Mouse (Mus musculus): ENCODE results near the gene Gle1.

Gene Gle1

DNA sequence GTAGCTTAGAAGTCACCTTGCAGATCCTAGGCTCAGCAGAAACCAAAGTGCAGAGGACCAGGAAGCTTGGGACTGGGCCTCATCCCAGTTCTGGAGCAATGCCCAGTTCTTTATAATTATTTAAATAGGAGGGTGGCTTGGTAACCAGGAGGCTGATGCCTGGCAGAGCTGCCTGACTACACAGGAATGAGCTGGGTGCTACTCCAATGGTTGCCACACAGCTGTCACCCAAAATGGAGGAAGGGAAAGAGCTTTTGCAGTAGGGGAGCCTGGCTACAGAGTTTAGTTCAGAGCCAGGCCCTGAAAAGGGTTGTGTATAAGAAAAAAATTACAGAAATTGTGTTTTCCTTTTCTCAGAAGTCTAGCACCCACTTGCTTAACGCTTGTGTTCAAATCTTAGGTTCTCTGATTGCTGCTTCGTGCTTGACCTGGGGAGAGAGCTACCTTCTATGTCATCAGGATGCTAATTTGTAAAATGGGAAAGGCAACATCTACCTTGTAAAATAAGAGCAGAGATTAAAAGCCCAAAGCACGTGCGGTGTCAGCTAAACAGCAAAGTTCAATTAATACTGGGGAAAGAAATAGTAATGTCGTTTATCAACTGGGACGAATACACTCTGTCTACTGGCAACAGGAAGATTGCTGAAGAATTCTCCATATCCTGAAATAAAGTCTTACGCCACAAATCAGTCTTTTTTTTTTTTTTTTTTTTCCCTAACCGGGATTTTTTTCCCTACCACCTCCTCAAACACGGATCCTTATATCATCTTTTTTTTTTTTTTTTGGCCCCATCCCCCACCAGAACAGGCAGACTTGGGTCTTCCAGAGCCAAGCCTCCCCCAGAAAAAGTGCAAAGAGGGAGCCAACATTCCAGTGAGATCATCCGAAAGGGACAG, 29.4 kb downstream of the Gle1 start:
- peak in 1 of 2 experiments; percentile 49 for DNase-seq (ENCODE audit: low spot score in 2 of 2)

DNA sequence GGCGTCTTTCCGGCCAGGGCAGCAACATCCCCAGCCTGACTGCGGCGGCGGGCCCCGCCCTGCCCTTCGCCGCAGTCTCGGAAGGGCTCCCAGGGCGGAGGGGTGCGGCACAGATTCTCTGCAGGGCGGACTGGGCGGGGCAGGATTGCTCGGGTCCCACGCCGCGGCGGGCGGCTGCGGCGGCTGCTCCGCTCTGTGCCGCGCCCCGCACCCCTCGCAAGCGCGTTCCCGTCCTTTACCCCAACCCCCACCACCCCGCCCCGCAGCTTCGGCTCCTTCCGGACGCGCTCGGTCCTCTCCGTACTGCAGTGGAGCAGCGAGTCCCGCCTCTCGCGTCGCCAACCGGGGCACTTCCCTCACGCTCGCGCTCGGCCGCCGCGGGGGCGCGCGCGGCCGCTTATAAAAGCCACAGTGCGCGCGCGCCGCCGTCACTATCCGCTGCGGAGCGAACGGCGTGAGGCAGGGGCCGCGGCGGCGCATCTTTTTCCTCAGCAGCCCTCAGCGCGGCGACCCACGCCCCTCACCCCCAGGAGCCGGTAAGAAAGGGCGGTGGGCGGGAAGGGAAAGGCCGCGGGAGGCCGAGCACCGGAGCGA, 30.1 kb downstream of the Gle1 start, which contains the start of gene Sptan1:
Sptan1 (plus strand) TSS at position 311 of the 594 bp plus-strand sequence.
- peak; percentile 81 to 94 for DNase-seq (ENCODE audit: low spot score in 2 of 2)

DNA sequence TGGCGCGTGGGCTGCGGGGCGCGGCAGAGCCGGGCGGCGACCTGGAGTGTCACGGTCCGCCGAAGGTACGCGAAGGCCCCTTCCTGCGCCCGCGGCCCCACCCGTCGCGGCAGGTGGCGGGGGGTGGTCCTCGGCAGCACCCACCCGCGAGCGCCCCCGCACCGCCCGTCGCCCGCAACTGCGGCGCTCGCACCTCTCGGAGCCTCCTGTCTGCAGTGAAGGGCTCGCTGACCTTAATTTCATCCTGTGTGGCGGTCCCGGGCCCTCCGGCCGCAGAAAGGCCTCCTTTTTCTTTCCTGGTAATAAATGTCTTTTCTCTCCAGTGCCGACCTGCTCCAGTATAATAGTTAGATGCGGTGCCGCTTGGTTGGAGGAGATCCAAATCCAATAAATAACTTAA, 30.7 kb downstream of the Gle1 start:
- peak in 1 of 2 experiments; percentile 52 for DNase-seq (ENCODE audit: low spot score in 2 of 2)

GRCm38 (mm10) chr2:29966826-29967225, 31.6 kb downstream of the Gle1 start:
- no peak for DNase-seq (ENCODE audit: low spot score in 2 of 2)

DNA sequence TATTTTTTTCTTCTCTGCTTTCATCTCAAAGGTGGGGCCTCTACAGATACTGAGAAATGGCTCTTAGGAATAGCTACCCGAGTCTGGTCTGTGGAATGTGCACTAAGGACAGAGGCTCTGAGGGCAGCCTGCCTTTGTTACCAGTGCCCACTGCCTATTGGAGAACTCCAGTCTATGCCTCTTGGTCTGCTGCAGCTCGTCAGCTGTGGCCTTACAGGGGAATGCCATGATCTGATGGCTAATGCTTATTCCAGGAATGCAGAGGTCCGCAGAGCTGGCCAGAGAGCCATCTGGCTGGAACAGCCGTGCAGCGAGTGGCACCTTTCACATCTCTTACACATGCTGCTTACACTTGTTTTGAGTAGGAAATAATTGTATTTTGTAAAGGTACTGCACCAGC, 32.5 kb downstream of the Gle1 start:
- no peak for DNase-seq (ENCODE audit: low spot score in 2 of 2)

GRCm38 (mm10) chr2:29968638-29969037, 33.4 kb downstream of the Gle1 start:
- DNase-seq (ENCODE audit: low spot score in 2 of 2) = no peak

DNA sequence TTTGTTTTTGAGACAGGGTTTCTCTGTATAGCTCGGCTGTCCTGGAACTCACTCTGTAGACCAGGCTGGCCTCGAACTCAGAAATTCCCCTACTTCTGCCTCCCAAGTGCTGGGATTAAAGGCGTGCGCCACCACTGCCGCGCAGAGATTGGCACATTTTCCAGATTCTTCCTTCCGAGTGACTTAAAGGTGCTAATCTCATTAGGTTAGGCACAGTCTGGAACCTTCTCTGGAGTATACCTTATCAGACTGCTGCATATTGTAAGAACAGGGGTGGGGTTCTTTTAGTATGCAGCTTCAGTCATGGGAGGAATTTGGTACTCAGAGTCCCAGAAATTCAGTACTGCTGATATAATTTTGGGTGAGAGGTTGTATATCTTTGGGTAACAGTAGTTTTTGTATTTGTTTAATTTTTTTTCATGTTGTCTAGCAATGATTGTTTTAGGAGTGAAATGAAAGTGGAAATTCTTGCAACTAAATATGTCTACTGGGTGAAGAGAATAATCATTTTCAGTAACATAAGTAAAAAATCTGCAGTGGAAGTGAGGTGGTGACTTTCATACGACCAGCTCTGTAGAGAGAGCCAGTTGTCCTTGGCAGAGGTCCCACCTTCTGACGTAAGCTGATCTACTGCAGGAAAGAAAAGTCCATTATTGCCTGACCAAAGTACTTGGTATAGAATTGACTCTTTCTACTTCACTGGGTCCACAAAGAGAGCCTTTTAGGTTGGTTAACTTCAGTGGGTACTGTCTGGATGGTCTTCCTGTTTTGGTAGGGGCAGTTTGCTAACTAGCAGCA, 36.8 kb downstream of the Gle1 start:
- peak in 1 of 2 experiments; percentile 62 for DNase-seq (ENCODE audit: low spot score in 2 of 2)

- DNase-seq (ENCODE audit: low spot score in 2 of 2) = no peak
These were observed 38.3 kb downstream of the Gle1 start for GRCm38 (mm10) chr2:29973525-29973924.

GRCm38 (mm10) chr2:29977307-29977706, 42.1 kb downstream of the Gle1 start:
- DNase-seq (ENCODE audit: low spot score in 2 of 2) = peak in 1 of 2 experiments; percentile 53

- no peak for DNase-seq (ENCODE audit: low spot score in 2 of 2)
These were observed 45.4 kb downstream of the Gle1 start for GRCm38 (mm10) chr2:29980661-29981060.

DNA sequence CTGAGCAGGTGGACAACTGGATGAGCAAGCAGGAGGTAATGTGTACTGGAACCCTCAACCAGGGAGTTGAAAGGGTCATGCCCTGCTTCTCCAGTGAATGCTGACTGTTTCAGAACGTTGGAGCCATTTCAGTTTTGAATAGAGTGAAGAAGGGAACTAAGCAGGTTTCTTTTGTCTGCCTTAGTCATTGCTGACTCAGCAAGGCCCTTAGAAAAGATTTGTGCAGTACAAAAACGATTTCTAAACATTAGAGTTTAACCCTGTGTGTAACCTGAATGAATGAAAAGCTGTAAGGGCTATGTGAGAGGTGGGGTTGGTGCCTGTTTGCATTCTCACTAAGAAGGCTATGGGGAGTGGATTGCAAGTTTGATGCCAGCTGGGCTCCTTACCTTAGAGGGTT, 56.7 kb downstream of the Gle1 start:
- DNase-seq (ENCODE audit: low spot score in 2 of 2) = no peak

- no peak for DNase-seq (ENCODE audit: low spot score in 2 of 2)
These were observed 73.9 kb downstream of the Gle1 start for GRCm38 (mm10) chr2:30009101-30009500.
